Mouse (Mus musculus): ENCODE results near the gene Zfp354b. TPM values are rescaled to one million over a fixed set of nuclear protein-coding genes. Genes with fewer than 3 reads are reported as not detected.

Gene Zfp354b
- 1.6 and 2.2 TPM in 2 replicates for polyA plus RNA-seq (2011; ENCODE audit: insufficient read length, low read depth, missing spikeins)

GRCm38 (mm10) chr11:50931451-50931866, at the start of gene Zfp354b:
TSS of gene Zfp354b (minus strand) at chr11:50931633.
- TF ChIP-seq POLR2A (IDR thresholded peaks at IDR 0.05; ENCODE audit: low read depth, low read length) (peak; percentile 64), CTCF (IDR thresholded peaks at IDR 0.05; ENCODE audit: borderline replicate concordance, insufficient read depth, low read length) (no peak)
- peak within 1 kb of the TSS; percentile 59 for H3K4me3 ChIP-seq (ENCODE audit: insufficient read depth, low read length)
- H3K27ac ChIP-seq (ENCODE audit: insufficient read depth, low read length): no peak within 1 kb of the TSS
- H3K4me1 ChIP-seq (ENCODE audit: control insufficient read depth, insufficient read depth, low read length): no peaks in the 10 kb centered on the region

- Histone ChIP-seq H3K4me3 (ENCODE audit: insufficient read depth, low read length) (no peak overlapping the region), H3K27ac (ENCODE audit: insufficient read depth, low read length) (no peak overlapping the region), H3K4me1 (ENCODE audit: control insufficient read depth, insufficient read depth, low read length) (no peaks in the 10 kb centered on the region)
- no peak for TF ChIP-seq CTCF (IDR thresholded peaks at IDR 0.05; ENCODE audit: borderline replicate concordance, insufficient read depth, low read length)
Measured at GRCm38 (mm10) chr11:50977216-50977615, 45.8 kb upstream of the Zfp354b start.

DNA sequence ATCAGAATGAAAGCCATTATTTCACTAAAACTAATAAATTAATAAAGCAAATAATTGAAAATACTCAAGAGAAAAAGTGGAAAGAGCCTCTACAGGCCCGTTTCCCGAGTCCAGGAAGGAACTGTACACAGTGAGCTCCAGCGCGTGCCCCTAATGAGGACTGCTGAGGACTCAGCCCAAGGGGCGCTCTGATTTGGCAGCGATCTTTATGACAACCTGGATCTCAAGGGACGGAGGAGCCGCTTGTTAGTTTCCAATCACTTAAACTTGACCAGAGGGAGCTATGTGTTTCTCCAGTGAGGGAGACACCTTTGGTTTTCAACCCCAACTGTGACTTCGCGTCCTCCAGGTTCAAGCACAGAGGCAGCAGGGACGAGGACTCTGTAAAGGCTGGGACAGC, 34.8 kb upstream of the Zfp354b start, which contains the start of gene Olfr1378:
Gene Olfr1378, plus strand, starts transcription at position 301 of the 400 bp plus-strand sequence.
- TF ChIP-seq CTCF (IDR thresholded peaks at IDR 0.05; ENCODE audit: borderline replicate concordance, insufficient read depth, low read length): no peak
- TF ChIP-seq POLR2A (IDR thresholded peaks at IDR 0.05; ENCODE audit: low read depth, low read length): no peak
- Histone ChIP-seq H3K4me3 (ENCODE audit: insufficient read depth, low read length) (no peak within 1 kb of the TSS), H3K27ac (ENCODE audit: insufficient read depth, low read length) (no peak within 1 kb of the TSS), H3K4me1 (ENCODE audit: control insufficient read depth, insufficient read depth, low read length) (no peaks in the 10 kb centered on the region)

DNA sequence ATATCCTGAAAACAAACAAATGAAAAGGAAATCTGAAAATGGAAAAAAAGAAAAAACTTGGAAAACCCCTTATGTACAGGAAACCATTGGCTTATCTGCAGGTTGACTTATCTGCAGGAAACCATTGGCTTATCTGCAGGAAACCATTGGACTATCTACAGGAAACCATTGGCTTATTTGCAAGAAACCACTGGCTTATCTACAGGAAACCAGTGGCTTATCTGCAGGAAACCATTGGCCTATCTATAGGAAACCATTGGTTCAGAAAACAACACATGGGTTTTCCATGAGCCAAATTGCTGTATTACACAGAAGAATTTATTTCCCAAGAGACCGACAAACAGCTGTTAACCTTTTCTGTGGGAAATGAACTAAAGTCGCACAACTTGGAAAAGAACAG, 33.5 kb upstream of the Zfp354b start:
- H3K4me1 ChIP-seq (ENCODE audit: control insufficient read depth, insufficient read depth, low read length): no peaks in the 10 kb centered on the region
- H3K4me3 ChIP-seq (ENCODE audit: insufficient read depth, low read length): no peak overlapping the region
- H3K27ac ChIP-seq (ENCODE audit: insufficient read depth, low read length): no peak overlapping the region
- TF ChIP-seq POLR2A (IDR thresholded peaks at IDR 0.05; ENCODE audit: low read depth, low read length) (no peak), CTCF (IDR thresholded peaks at IDR 0.05; ENCODE audit: borderline replicate concordance, insufficient read depth, low read length) (no peak)

- TF ChIP-seq CTCF (IDR thresholded peaks at IDR 0.05; ENCODE audit: borderline replicate concordance, insufficient read depth, low read length) (no peak), POLR2A (IDR thresholded peaks at IDR 0.05; ENCODE audit: low read depth, low read length) (no peak)
- no peaks in the 10 kb centered on the region for H3K4me1 ChIP-seq (ENCODE audit: control insufficient read depth, insufficient read depth, low read length)
- H3K4me3 ChIP-seq (ENCODE audit: insufficient read depth, low read length): no peak within 1 kb of the TSS
- H3K27ac ChIP-seq (ENCODE audit: insufficient read depth, low read length): no peak within 1 kb of the TSS
Measured at GRCm38 (mm10) chr11:50953665-50954064, 22.2 kb upstream of the Zfp354b start, which contains the start of gene Prop1. TSS of gene Prop1 (minus strand) at chr11:50953765.

- no peak for TF ChIP-seq CTCF (IDR thresholded peaks at IDR 0.05; ENCODE audit: borderline replicate concordance, insufficient read depth, low read length)
- no peak for TF ChIP-seq POLR2A (IDR thresholded peaks at IDR 0.05; ENCODE audit: low read depth, low read length)
- no peak overlapping the region for H3K27ac ChIP-seq (ENCODE audit: insufficient read depth, low read length)
- no peaks in the 10 kb centered on the region for H3K4me1 ChIP-seq (ENCODE audit: control insufficient read depth, insufficient read depth, low read length)
- no peak overlapping the region for H3K4me3 ChIP-seq (ENCODE audit: insufficient read depth, low read length)
Measured at GRCm38 (mm10) chr11:50952290-50952689, 20.9 kb upstream of the Zfp354b start.

- Histone ChIP-seq H3K4me1 (ENCODE audit: control insufficient read depth, insufficient read depth, low read length) (no peaks in the 10 kb centered on the region), H3K4me3 (ENCODE audit: insufficient read depth, low read length) (no peak within 1 kb of the TSS), H3K27ac (ENCODE audit: insufficient read depth, low read length) (no peak within 1 kb of the TSS)
- TF ChIP-seq POLR2A (IDR thresholded peaks at IDR 0.05; ENCODE audit: low read depth, low read length): no peak
- no peak for TF ChIP-seq CTCF (IDR thresholded peaks at IDR 0.05; ENCODE audit: borderline replicate concordance, insufficient read depth, low read length)
Measured at GRCm38 (mm10) chr11:50943506-50943905, 12.1 kb upstream of the Zfp354b start, which contains the start of gene 4933414I15Rik. TSS of gene 4933414I15Rik (minus strand) at chr11:50943765.

DNA sequence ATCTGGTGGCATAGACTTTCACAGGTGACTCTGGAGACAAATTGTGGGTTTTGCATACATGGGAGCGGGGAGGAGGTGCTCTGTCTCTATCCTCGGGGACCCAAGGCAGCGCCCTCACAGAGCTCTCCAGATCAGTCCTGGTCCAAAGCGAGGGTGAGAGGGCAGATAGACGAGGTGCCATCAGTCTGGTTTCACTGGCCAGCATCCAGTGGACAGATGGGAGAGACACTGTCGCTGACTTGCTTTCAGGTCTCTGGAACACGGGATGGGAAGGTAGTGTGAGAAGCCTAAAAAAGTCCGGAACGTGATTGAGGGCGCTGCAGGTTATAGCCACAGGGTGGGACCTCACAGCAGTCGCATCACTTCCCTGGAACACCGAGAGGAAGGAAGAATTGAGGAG, 11.0 kb upstream of the Zfp354b start:
- TF ChIP-seq POLR2A (IDR thresholded peaks at IDR 0.05; ENCODE audit: low read depth, low read length): no peak
- no peak for TF ChIP-seq CTCF (IDR thresholded peaks at IDR 0.05; ENCODE audit: borderline replicate concordance, insufficient read depth, low read length)
- Histone ChIP-seq H3K4me3 (ENCODE audit: insufficient read depth, low read length) (no peak overlapping the region), H3K4me1 (ENCODE audit: control insufficient read depth, insufficient read depth, low read length) (no peaks in the 10 kb centered on the region), H3K27ac (ENCODE audit: insufficient read depth, low read length) (no peak overlapping the region)

- peak; percentile 48; the same call in 1 of the 2 replicates for TF ChIP-seq CTCF (IDR thresholded peaks at IDR 0.05; ENCODE audit: borderline replicate concordance, insufficient read depth, low read length)
- no peak for TF ChIP-seq POLR2A (IDR thresholded peaks at IDR 0.05; ENCODE audit: low read depth, low read length)
- Histone ChIP-seq H3K4me3 (ENCODE audit: insufficient read depth, low read length) (no peak overlapping the region), H3K27ac (ENCODE audit: insufficient read depth, low read length) (no peak overlapping the region), H3K4me1 (ENCODE audit: control insufficient read depth, insufficient read depth, low read length) (no peaks in the 10 kb centered on the region)
Measured at GRCm38 (mm10) chr11:50939621-50940366, 8.4 kb upstream of the Zfp354b start.

DNA sequence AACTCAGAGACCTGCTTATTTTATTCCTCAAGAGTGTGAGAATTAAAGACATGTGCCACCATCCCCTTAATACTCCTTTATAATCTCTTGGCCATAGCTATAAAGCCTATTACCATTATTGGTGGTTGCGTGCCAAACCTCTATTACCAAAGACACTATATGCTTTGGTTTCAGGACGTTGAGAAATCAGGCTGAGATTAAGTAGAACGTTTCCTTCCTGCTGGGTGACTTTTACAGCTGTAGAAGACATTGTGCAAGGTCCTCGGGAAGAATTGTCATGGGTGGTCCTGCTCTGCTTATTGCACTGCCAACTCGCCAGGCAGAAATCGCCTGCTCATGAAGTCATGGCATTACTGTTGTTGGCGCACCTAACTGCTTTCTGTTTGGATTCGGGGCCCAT, 7.0 kb upstream of the Zfp354b start:
- Histone ChIP-seq H3K4me3 (ENCODE audit: insufficient read depth, low read length) (no peak overlapping the region), H3K4me1 (ENCODE audit: control insufficient read depth, insufficient read depth, low read length) (no peaks in the 10 kb centered on the region), H3K27ac (ENCODE audit: insufficient read depth, low read length) (no peak overlapping the region)
- TF ChIP-seq CTCF (IDR thresholded peaks at IDR 0.05; ENCODE audit: borderline replicate concordance, insufficient read depth, low read length) (no peak), POLR2A (IDR thresholded peaks at IDR 0.05; ENCODE audit: low read depth, low read length) (no peak)

Data from embryonic fibroblast, embryonic 13.5 days (primary cell).